In genomic region chr7:143201255-143201654, GRCm38 (mm10) we compare ENCODE assay signal across 16 mouse cellular contexts.
"Had no signal": no experiment of that assay in that cellular context is flagged by ENCODE, and none has a peak within 500 bp of the region (broad histone marks: within the 10 kb centered on the region; RNA-seq: fewer than 3 reads in every experiment).

No protein-coding gene starts in this region.

- H3K4me2 ChIP-seq: lung, embryonic 14.5 days; midbrain, embryonic 12.5 days; midbrain, embryonic 15.5 days; neural tube, embryonic 13.5 days had no signal

- ATAC-seq: hindbrain, postnatal 0 days; inflammation-experienced regulatory T-cells, adult 6 months; liver, postnatal 0 days; lung, postnatal 0 days; midbrain, embryonic 15.5 days had no signal

- H3K9me3 ChIP-seq: midbrain, embryonic 12.5 days; midbrain, embryonic 15.5 days; neural tube, embryonic 13.5 days had no signal

- H3K4me3 ChIP-seq: midbrain, embryonic 12.5 days; midbrain, embryonic 15.5 days; neural tube, embryonic 13.5 days had no signal

- H3K27me3 ChIP-seq: midbrain, embryonic 15.5 days; neural tube, embryonic 13.5 days had no signal

- H3K27ac ChIP-seq: hindbrain, postnatal 0 days; kidney, postnatal 0 days; liver, embryonic 14.5 days; macrophage; midbrain, embryonic 12.5 days; midbrain, embryonic 15.5 days; neural tube, embryonic 13.5 days had no signal

- H3K36me3 ChIP-seq: midbrain, embryonic 12.5 days; midbrain, embryonic 15.5 days; neural tube, embryonic 13.5 days had no signal

- H3K9ac ChIP-seq: liver, embryonic 14.5 days; liver, postnatal 0 days; lung, embryonic 14.5 days; midbrain, embryonic 12.5 days; midbrain, embryonic 15.5 days; neural tube, embryonic 13.5 days had no signal

- DNase-seq: kidney, adult 2 months; kidney, postnatal 36 days; liver, postnatal 0 days; lung, embryonic 14.5 days; retina, postnatal 1 day; right cerebral cortex, postnatal 25 days; thymus, postnatal 25 days had no signal
